Mouse (Mus musculus): ENCODE measurements around the gene Trpc7. TPM values are rescaled to one million over a fixed set of nuclear protein-coding genes. Genes with fewer than 3 reads are reported as not detected.

Trpc7 gene
- polyA plus RNA-seq, 1 experiment, result 0.01 TPM

GRCm38 (mm10) chr13:56758492-56758891, 137.3 kb downstream of the Trpc7 start:
- no peak overlapping the region for H3K4me3 ChIP-seq
- TF ChIP-seq MYOD1 (IDR thresholded peaks at IDR 0.05; ENCODE audit: control insufficient read depth in 1 of 3, insufficient read length in 2 of 3, low read depth in 2 of 3) (no peak), USF1 (IDR thresholded peaks at IDR 0.05; ENCODE audit: low read depth) (no peak), POLR2A (IDR thresholded peaks at IDR 0.05; ENCODE audit: insufficient read length, low read depth) (no peak), MAX (IDR thresholded peaks at IDR 0.05; ENCODE audit: low read depth) (no peak), E2F4 (IDR thresholded peaks at IDR 0.05; ENCODE audit: insufficient read depth) (no peak), CEBPB (IDR thresholded peaks at IDR 0.05; ENCODE audit: insufficient read depth, poor library complexity, severe bottlenecking) (no peak), TCF3 (IDR thresholded peaks at IDR 0.05; ENCODE audit: insufficient read length, low read depth) (no peak), MYOG (IDR thresholded peaks at IDR 0.05; ENCODE audit: control insufficient read depth in 1 of 3, insufficient read depth in 1 of 3, insufficient read length in 2 of 3, low read depth in 2 of 3) (no peak), REST (IDR thresholded peaks at IDR 0.05; ENCODE audit: insufficient read depth, insufficient read length) (no peak), SRF (IDR thresholded peaks at IDR 0.05; ENCODE audit: control insufficient read depth, insufficient read length, low read depth) (no peak), POLR2AphosphoS2 (IDR thresholded peaks at IDR 0.05; ENCODE audit: insufficient read length, low read depth) (no peak), TCF12 (IDR thresholded peaks at IDR 0.05; ENCODE audit: insufficient read depth, poor library complexity, severe bottlenecking) (no peak)
- no peak overlapping the region for H3K4me2 ChIP-seq (ENCODE audit: low read depth)
- no peaks in the 10 kb centered on the region for H3K27me3 ChIP-seq (ENCODE audit: control insufficient read depth, insufficient read depth, insufficient read length)
- H3K79me2 ChIP-seq (ENCODE audit: control insufficient read depth, insufficient read depth), result no peaks in the 10 kb centered on the region
- no peak overlapping the region for H3ac ChIP-seq (ENCODE audit: control insufficient read depth, insufficient read length)
- no peaks in the 10 kb centered on the region for H3K36me3 ChIP-seq (ENCODE audit: control insufficient read depth, insufficient read depth)

- no peak overlapping the region for H3K4me2 ChIP-seq (ENCODE audit: low read depth)
Measured at GRCm38 (mm10) chr13:56757201-56757600, 138.6 kb downstream of the Trpc7 start.

GRCm38 (mm10) chr13:56755871-56756270, 139.9 kb downstream of the Trpc7 start:
- no peak overlapping the region for H3K4me3 ChIP-seq
- H3K27me3 ChIP-seq (ENCODE audit: control insufficient read depth, insufficient read depth, insufficient read length), result no peaks in the 10 kb centered on the region
- H3ac ChIP-seq (ENCODE audit: control insufficient read depth, insufficient read length), result no peak overlapping the region
- H3K4me2 ChIP-seq (ENCODE audit: low read depth), result no peak overlapping the region
- TF ChIP-seq MYOD1 (IDR thresholded peaks at IDR 0.05; ENCODE audit: control insufficient read depth in 1 of 3, insufficient read length in 2 of 3, low read depth in 2 of 3) (no peak), REST (IDR thresholded peaks at IDR 0.05; ENCODE audit: insufficient read depth, insufficient read length) (no peak), TCF3 (IDR thresholded peaks at IDR 0.05; ENCODE audit: insufficient read length, low read depth) (no peak), CEBPB (IDR thresholded peaks at IDR 0.05; ENCODE audit: insufficient read depth, poor library complexity, severe bottlenecking) (no peak), E2F4 (IDR thresholded peaks at IDR 0.05; ENCODE audit: insufficient read depth) (no peak), TCF12 (IDR thresholded peaks at IDR 0.05; ENCODE audit: insufficient read depth, poor library complexity, severe bottlenecking) (no peak), MAX (IDR thresholded peaks at IDR 0.05; ENCODE audit: low read depth) (no peak), POLR2AphosphoS2 (IDR thresholded peaks at IDR 0.05; ENCODE audit: insufficient read length, low read depth) (no peak), SRF (IDR thresholded peaks at IDR 0.05; ENCODE audit: control insufficient read depth, insufficient read length, low read depth) (no peak)
- H3K79me2 ChIP-seq (ENCODE audit: control insufficient read depth, insufficient read depth), result no peaks in the 10 kb centered on the region
- H3K36me3 ChIP-seq (ENCODE audit: control insufficient read depth, insufficient read depth), result no peaks in the 10 kb centered on the region

More at GRCm38 (mm10) chr13:56757201-56757600, 138.6 kb downstream of the Trpc7 start:
- TF ChIP-seq POLR2AphosphoS2 (IDR thresholded peaks at IDR 0.05; ENCODE audit: insufficient read length, low read depth), result no peak
- no peak for TF ChIP-seq CEBPB (IDR thresholded peaks at IDR 0.05; ENCODE audit: insufficient read depth, poor library complexity, severe bottlenecking)
- no peak for TF ChIP-seq E2F4 (IDR thresholded peaks at IDR 0.05; ENCODE audit: insufficient read depth)
- TF ChIP-seq USF1 (IDR thresholded peaks at IDR 0.05; ENCODE audit: low read depth), result no peak
- no peak for TF ChIP-seq TCF12 (IDR thresholded peaks at IDR 0.05; ENCODE audit: insufficient read depth, poor library complexity, severe bottlenecking)
- TF ChIP-seq MYOD1 (IDR thresholded peaks at IDR 0.05; ENCODE audit: control insufficient read depth in 1 of 3, insufficient read length in 2 of 3, low read depth in 2 of 3), result no peak
- no peak for TF ChIP-seq MAX (IDR thresholded peaks at IDR 0.05; ENCODE audit: low read depth)
- no peak for TF ChIP-seq MYOG (IDR thresholded peaks at IDR 0.05; ENCODE audit: control insufficient read depth in 1 of 3, insufficient read depth in 1 of 3, insufficient read length in 2 of 3, low read depth in 2 of 3)
- no peak for TF ChIP-seq POLR2A (IDR thresholded peaks at IDR 0.05; ENCODE audit: insufficient read length, low read depth)
- Histone ChIP-seq H3K4me3 (no peak overlapping the region), H3K27me3 (ENCODE audit: control insufficient read depth, insufficient read depth, insufficient read length) (no peaks in the 10 kb centered on the region), H3K79me2 (ENCODE audit: control insufficient read depth, insufficient read depth) (no peaks in the 10 kb centered on the region), H3K36me3 (ENCODE audit: control insufficient read depth, insufficient read depth) (no peaks in the 10 kb centered on the region), H3ac (ENCODE audit: control insufficient read depth, insufficient read length) (no peak overlapping the region)

GRCm38 (mm10) chr13:56753192-56753951, 142.4 kb downstream of the Trpc7 start, which contains the start of gene Gm45623:
Gm45623 (minus strand) TSS chr13:56753827.
- H3ac ChIP-seq (ENCODE audit: control insufficient read depth, insufficient read length), result no peak within 1 kb of the TSS
- TF ChIP-seq REST (IDR thresholded peaks at IDR 0.05; ENCODE audit: insufficient read depth, insufficient read length) (no peak), TCF12 (IDR thresholded peaks at IDR 0.05; ENCODE audit: insufficient read depth, poor library complexity, severe bottlenecking) (no peak), USF1 (IDR thresholded peaks at IDR 0.05; ENCODE audit: low read depth) (no peak), MYOG (IDR thresholded peaks at IDR 0.05; ENCODE audit: control insufficient read depth in 1 of 3, insufficient read depth in 1 of 3, insufficient read length in 2 of 3, low read depth in 2 of 3) (no peak), TCF3 (IDR thresholded peaks at IDR 0.05; ENCODE audit: insufficient read length, low read depth) (no peak), SRF (IDR thresholded peaks at IDR 0.05; ENCODE audit: control insufficient read depth, insufficient read length, low read depth) (no peak), MAX (IDR thresholded peaks at IDR 0.05; ENCODE audit: low read depth) (no peak), MYOD1 (IDR thresholded peaks at IDR 0.05; ENCODE audit: control insufficient read depth in 1 of 3, insufficient read length in 2 of 3, low read depth in 2 of 3) (no peak)
- no peaks in the 10 kb centered on the region for H3K79me2 ChIP-seq (ENCODE audit: control insufficient read depth, insufficient read depth)
- no peaks in the 10 kb centered on the region for H3K27me3 ChIP-seq (ENCODE audit: control insufficient read depth, insufficient read depth, insufficient read length)
- H3K4me3 ChIP-seq, result no peak within 1 kb of the TSS
- no peaks in the 10 kb centered on the region for H3K36me3 ChIP-seq (ENCODE audit: control insufficient read depth, insufficient read depth)
- no peak within 1 kb of the TSS for H3K4me2 ChIP-seq (ENCODE audit: low read depth)
